Mouse (Mus musculus) testis, adult 2 months (tissue): ENCODE measurements around the gene Adamts20.

Experiments
- CTCF ChIP-seq: fragments of 200-500 bp; IDR thresholded peaks from 2 replicates; pipeline ENCODE4 v1.5.1; 2012; ENCODE audit warnings: low read depth, mild to moderate bottlenecking, inconsistent platforms, low read length, moderate library complexity; ENCODE audit not compliant: control insufficient read depth, insufficient read depth, insufficient replicate concordance
- POLR2A ChIP-seq: fragments of 200-500 bp; IDR thresholded peaks from 2 replicates; pipeline ENCODE4 v1.6.1; 2012; ENCODE audit warnings: low read depth, mild to moderate bottlenecking, inconsistent platforms, low read length, moderate library complexity; ENCODE audit not compliant: control insufficient read depth

DNA sequence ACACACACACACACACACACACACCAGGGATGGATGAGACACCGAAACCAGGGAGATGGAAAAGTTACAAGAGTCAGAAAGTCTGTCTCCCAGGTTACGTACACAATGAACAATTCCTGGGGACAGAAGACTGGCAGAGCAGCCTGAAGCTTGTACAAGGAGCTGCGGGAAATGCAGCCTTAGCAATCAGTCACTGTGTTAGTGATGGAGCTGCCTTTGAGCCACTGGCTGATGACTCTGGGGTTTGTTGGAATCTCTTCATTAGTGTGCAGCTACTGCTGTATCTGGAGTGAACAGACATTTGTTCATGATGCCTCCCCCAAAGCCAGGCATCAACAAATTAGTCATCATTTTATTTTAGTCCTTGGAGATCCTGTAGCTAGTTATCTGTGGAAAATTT, 162.1 kb downstream of the Adamts20 start:
- TF ChIP-seq CTCF (no peak), POLR2A (no peak)
